Mouse (Mus musculus) lung, postnatal 14 days (tissue): Measurements from ENCODE around the gene Zfp827.
"Not testable (repeated sequence)": the region's sequence is repeated elsewhere in the genome, so short reads cannot be mapped to it uniquely, and the experiment has no call there.

Experiments used
- DNase-seq: peaks from one replicate; pipeline ENCODE4 v3.0.0; 2021

The Zfp827 gene

DNA sequence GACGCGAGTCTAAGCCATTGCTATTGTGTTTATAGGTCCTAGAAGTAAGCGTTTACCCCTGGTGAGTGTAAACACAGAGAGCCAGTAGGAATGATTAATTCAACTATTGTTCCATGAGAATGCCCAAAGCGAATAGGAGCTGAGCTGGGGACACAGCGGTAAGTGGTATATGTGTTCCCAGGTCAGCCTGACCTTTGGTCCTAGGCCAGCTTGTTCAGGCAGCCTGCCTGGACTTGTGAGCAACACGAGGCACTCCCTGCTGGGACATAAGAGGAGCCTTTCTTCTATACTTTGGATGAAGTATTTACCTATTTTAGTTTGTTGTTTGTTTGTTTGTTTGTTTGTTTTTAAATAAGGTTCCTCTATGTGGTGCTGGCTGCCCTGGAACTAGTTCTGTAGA lies 86.3 kb downstream of the Zfp827 start:
- DNase-seq, result no peak

DNA sequence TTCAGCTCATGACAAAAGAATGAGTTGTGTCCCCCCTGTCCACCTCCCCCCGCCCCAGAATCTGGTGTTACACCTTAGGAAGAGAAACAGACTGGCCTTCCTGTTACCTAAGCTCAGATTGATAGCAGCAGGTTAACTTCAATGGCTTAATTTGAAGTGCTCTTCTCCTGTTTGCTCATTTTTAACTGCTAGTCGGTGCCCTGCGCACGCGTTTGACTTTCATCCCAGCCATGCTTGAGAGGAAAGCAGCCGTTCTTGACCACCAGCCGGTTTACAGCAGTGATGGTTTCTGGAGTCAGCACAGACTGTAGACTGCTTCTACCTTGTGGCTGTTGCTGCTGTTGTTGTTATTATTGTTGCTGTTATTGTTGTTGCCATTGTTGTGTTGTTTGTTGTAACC lies 88.2 kb downstream of the Zfp827 start:
- peak; percentile 17 for DNase-seq

DNA sequence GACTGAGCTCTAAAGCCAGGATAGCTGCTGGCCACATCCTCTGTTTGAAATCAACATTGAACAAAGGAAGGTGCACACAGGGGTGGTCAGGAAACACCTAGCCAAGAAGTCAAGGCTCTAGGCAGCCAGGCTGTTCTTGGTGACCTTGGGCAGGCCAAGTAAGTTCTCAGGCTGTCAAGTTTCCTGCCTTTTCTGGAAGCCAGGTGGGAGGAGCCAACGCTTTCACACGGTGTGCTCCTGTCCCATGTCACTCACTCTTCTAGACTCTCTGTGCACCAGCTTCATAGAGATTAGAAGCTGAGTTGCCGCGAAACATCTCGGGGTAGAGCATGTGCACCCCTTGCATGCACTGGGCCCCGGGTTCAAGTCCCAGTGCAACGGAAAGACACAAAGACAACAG lies 89.5 kb downstream of the Zfp827 start:
- no peak for DNase-seq

DNA sequence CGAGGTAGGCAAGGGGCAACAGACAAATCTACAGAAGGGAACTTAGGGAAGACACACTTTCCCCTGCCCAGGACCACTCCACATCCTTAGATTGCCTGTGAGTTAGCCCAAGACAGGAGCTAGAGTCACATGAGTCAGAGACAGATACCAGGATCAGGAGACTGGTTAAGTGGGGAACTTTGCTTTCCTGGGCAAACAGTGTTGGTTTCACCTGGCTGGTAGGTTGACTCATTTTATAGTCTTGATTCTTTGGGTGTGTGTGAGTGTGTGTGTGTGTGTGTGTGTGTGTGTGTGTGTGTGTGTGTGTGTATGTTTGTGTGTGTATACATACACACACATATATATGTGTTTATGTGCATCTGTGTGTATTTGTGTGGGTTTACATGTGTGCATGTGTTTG lies 93.4 kb downstream of the Zfp827 start:
- no peak for DNase-seq

GRCm38 (mm10) chr8:79124231-79124630 lies 96.0 kb downstream of the Zfp827 start:
- DNase-seq, result no peak

GRCm38 (mm10) chr8:79127211-79127816 lies 99.1 kb downstream of the Zfp827 start:
- no peak for DNase-seq

GRCm38 (mm10) chr8:79128534-79128933 lies 100.3 kb downstream of the Zfp827 start:
- DNase-seq, result not testable (repeated sequence)

DNA sequence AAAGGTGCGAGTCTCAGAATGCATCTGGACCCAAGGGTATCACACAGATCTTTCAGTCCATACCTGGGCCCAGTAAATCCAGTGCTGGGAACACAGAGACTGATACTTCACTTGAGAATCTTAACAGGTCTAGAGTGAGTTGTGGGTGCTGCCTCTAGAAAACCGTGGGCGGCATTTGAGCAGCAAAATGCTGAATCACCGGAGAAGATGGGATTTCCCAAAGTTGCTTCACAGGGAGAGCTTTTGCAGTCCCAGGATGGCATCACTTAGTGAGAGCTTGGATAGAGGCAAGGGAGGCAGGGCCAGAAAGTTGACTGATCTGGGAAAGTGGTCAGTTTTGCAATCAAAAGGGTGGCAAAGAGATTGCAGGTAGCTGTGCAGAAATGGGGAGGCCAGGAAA lies 111.4 kb downstream of the Zfp827 start:
- no peak for DNase-seq

GRCm38 (mm10) chr8:79140981-79141380 lies 112.7 kb downstream of the Zfp827 start:
- DNase-seq, result no peak

DNA sequence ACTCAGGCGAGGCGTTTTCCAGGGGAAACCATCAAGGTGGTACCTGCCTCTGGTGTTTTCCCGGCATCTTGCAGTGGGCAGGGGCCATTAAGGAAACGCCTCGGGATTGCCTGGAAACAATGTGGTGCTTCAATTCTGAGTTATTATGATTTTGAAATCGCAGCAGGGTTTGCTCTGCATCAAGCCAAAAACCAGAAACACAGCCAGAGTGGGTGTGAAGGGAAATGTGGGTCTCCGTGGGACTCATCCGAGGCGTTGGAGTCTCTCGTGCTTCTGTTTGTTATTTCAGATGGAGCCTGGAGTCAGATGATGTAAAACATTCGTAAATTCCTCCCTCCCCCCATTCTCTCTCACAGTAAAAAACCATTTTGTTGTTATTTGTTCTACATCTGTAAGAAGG lies 113.4 kb downstream of the Zfp827 start:
- DNase-seq, result no peak

- DNase-seq, result no peak
Observed at GRCm38 (mm10) chr8:79143729-79144128, 115.5 kb downstream of the Zfp827 start.

- no peak for DNase-seq
Observed at GRCm38 (mm10) chr8:79145210-79145609, 117.0 kb downstream of the Zfp827 start.

DNA sequence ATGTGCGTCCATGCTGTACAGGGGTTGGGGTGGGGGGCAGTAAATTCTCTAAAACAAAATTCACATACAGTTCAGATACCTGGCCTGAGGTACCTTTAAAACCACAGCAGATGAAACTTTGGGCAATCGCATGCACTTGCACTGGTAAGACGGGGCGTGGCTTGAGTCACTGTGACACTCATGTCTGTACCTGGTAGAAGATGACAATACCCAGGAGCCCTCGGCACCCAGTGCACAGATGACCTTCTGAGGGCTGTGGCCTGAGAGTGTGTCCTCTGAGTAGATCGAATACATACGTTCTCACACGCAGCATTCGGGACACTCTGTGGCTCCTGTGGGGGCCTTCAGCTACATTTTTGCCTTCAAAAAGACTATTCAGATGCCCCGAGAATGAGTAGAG lies 117.4 kb downstream of the Zfp827 start:
- DNase-seq, result no peak

GRCm38 (mm10) chr8:79148799-79149198 lies 120.6 kb downstream of the Zfp827 start:
- no peak for DNase-seq

DNA sequence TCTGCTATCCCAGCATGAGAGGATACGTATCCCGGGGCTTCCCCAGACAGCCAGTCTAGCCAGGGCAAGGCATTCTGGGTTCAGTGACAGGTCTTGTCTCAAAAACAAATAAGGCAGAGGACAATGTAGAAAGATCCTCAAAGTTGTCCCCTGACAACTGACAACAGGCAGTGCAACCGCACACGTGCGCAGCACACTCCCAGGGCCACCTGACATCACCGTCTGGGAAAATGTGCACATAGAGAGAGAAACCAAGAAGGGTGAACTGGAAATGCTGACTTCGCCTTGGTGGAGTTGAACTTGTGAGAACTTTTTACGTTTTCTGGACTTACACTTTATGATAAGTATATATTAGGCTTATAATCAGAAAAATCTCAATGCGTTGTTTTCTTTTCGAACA lies 121.6 kb downstream of the Zfp827 start:
- no peak for DNase-seq

DNA sequence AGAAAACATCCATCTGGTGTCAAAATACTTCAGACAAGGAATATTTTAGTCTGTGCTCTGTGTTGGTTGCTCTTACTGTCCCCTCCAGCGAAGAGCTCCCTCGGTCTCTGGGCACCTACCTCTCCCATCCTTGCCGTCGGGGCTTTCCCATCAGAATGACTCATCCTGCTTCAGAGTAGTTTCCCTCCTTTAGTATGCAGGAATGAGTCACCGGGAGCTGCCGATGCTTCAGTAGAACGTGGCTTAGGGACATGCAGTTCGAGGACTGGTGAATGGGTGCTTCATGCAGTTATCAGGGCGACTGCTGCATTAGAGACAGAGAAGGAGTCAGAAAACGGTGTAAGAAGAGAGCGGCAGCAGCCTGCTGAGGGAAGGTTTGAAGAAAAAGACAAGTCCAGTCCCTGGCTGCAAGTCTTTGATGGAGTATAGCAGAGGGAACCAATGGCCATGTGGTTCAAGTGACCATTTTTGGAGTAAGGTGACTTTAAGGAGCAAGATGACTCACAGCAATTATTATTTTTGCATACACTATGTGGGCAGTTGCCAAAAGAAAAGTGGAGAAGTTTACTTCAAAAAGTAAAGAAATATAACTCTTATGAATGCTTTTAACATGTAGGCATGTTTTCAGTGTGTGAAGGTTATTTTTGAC lies 122.4 kb downstream of the Zfp827 start:
- no peak for DNase-seq

- no peak for DNase-seq
Observed at GRCm38 (mm10) chr8:79151644-79152043, 123.4 kb downstream of the Zfp827 start.

DNA sequence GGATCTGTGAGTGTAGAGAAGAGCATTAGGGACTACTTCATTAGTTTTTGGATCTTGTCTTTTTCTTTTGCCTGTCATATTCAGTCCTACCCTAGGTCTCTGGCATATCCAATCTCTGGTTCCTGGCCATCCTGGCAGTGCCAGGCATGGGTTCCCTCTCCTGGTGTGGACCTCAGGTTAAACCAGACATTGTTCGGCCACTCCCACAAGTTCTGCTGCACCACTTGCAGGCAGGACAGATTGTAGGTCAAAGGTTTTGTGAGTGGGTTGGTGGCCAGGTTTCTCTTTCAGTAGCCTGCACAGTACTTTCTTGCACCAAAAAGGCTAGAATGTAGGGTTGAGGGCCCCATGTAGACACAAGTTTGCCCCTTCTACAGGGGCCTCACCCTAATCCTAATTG lies 125.0 kb downstream of the Zfp827 start:
- DNase-seq, result no peak

DNA sequence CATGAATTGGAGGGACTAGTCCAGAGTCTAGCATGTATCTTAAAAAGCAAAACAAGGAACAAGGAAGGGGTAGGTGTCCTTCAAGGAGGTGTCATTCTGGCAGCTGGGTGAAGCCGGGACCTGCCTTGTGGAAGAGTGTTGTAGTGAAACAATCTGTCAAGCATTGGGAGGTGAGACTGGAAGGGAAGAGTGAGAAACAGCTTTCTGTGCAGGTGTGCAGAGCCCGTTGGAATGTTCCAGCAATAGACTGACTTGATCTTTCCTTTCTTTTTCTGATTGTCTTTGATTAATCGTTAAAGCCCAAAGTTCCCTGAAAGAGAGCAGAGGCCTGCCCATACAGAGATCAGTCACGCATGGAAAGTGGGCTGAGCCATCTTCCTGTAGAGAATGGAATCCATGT lies 125.4 kb downstream of the Zfp827 start:
- no peak for DNase-seq

GRCm38 (mm10) chr8:79155556-79156161 lies 127.4 kb downstream of the Zfp827 start:
- no peak for DNase-seq

DNA sequence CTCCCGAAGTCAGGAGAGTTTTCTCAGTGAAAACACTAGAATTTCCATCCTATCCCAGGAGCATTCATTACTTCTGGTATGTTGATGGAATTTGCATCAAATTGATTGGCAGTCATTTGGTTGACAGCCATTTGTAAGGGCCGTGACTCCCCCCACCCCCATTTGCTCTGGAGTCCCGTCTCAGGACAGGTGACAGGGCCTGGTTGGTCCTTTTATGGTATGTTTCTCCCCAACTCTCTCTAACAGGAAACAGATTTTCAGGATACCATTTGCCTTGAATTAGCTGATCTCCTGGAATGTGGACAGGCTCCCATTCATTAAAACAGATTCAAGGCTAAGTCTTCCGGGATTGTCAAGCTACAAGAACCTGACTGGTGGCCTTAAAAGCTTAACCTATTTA lies 129.1 kb downstream of the Zfp827 start:
- no peak for DNase-seq

DNA sequence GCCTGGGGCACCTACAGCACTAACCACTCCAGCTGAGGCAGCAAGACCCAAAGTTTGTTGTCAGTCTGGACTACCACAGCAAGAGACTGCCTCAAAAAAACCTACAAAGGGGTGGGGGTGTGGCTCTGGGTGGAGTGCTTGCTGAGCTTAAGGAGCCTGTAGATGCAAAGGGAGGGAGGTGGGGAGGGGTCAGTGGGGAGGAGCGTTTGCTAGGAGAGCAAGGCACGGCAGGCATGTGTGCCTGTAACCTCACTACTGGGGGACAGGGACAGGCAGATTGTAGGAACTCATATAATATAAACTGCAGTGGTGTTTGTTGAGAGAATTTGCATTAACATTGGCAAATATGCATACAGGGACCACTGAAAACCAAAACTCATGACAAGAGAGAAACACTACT lies 130.1 kb downstream of the Zfp827 start:
- DNase-seq, result no peak

GRCm38 (mm10) chr8:79159397-79159796 lies 131.2 kb downstream of the Zfp827 start:
- no peak for DNase-seq

DNA sequence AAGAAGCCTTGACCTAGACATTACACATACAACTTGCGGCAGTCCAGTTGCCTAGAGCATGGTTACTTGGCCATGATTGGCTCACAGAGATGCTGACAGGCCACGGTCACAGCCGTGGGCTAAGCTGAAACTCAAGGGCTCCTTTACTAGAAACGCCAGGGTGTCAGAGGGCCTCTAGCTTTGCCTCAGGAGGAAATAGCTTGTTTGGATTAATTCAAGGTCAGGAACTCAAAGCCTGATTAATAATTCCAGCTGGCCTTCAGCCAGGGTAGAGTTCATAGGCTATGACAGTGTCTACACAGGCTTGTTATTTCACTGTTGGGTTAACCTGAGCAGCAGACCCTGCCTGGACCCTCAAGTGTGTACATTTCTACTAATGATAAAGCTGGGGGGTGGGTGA lies 132.1 kb downstream of the Zfp827 start:
- peak; percentile 45 for DNase-seq
